Mouse (Mus musculus) liver, adult 2 months (tissue): ENCODE data around the gene Tcte1. TPM values are rescaled to one million over a fixed set of nuclear protein-coding genes. Genes with fewer than 3 reads are reported as not detected.

Experiments
- DNase-seq: peaks from one replicate; pipeline ENCODE4 v3.0.0-alpha.2; 2011; ENCODE audit warnings: low read depth, low spot score; ENCODE audit errors: extremely low read depth
- H3K27ac ChIP-seq: fragments of 200-500 bp; replicated peaks from 2 replicates; pipeline ENCODE4 v1.5.1; 2012; ENCODE audit warnings: low read depth, mild to moderate bottlenecking, control low read depth, inconsistent platforms, low read length; ENCODE audit not compliant: insufficient read depth
- H3K27me3 ChIP-seq: fragments of 200-500 bp; 2 replicates; pipeline ENCODE4 v1.6.1; 2012; ENCODE audit warnings: mild to moderate bottlenecking, moderate library complexity, low read length, inconsistent platforms; ENCODE audit not compliant: control insufficient read depth, insufficient read depth
- H3K36me3 ChIP-seq: fragments of 200-500 bp; 2 replicates; pipeline ENCODE4 v1.6.1; 2012; ENCODE audit warnings: low read length, inconsistent platforms; ENCODE audit not compliant: control insufficient read depth, insufficient read depth
- H3K4me1 ChIP-seq: fragments of 200-500 bp; 2 replicates; pipeline ENCODE4 v1.6.1; 2011; ENCODE audit warnings: low read length; ENCODE audit not compliant: control insufficient read depth, insufficient read depth
- H3K4me3 ChIP-seq: fragments of 200-500 bp; 2 replicates; pipeline ENCODE4 v1.5.1; 2011; ENCODE audit warnings: low read depth, mild to moderate bottlenecking, control low read depth, low read length, moderate library complexity; ENCODE audit not compliant: insufficient read depth
- H3K79me2 ChIP-seq: fragments of 200-500 bp; 2 replicates; pipeline ENCODE4 v1.6.1; 2012; ENCODE audit warnings: inconsistent platforms, mild to moderate bottlenecking, low read length, moderate library complexity; ENCODE audit not compliant: control insufficient read depth, insufficient read depth
- H3K9ac ChIP-seq: fragments of 200-500 bp; 2 replicates; pipeline ENCODE4 v1.6.1; 2012; ENCODE audit warnings: low read depth, mild to moderate bottlenecking, control low read depth, inconsistent platforms, low read length
- CTCF ChIP-seq: fragments of 200-500 bp; IDR thresholded peaks from 2 replicates; pipeline ENCODE4 v1.5.1; 2011; ENCODE audit warnings: low read depth, low read length, control low read depth
- POLR2A ChIP-seq: fragments of 200-500 bp; IDR thresholded peaks from 2 replicates; pipeline ENCODE4 v1.6.1; 2011; ENCODE audit warnings: low read length, control low read depth; ENCODE audit not compliant: insufficient read depth; ENCODE audit errors: extremely low read depth
- WGBS: fragments of 180-500 bp; shearing (Covaris S2); methylation state at CpG from one replicate; pipeline ENCODE4 v1.1.7; 2018; 5-methylcytosine and 5-hydroxymethylcytosine counted together
- polyA plus RNA-seq: library from polyadenylated mRNA; depleted of rRNA; stranded (reverse); fragments of >200 nt; gene quantifications from 2 replicates; pipeline ENCODE4 v1.2.3, GENCODE M21; 2012
- total RNA-seq: library from RNA; depleted of rRNA; stranded (reverse); fragments of >200 nt; gene quantifications from 2 replicates; pipeline ENCODE4 v1.2.3, GENCODE M21; 2014

Gene Tcte1
- total and polyA plus RNA-seq, 2 experiments = not detected

DNA sequence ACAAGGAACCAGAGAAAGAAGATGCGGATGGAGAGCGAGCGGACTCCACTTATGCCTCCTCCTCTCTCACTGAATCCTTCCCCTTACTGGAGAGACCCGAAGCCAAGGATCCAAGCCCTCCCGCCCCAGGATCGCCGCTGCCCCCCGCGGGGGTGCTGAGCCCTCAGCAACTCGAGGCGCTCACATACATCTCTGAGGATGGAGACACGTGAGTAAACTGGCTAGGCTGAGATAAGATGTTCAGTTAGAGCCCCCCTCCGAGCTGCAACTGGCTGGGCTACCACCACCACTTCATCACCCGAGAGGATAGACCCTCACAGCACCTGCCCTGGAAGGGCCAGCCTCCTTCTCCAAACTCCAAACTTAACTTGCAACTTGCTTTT, 32.9 kb downstream of the Tcte1 start:
- Histone ChIP-seq H3K4me3 (peak overlapping the region; percentile 71), H3K36me3 (no peaks in the 10 kb centered on the region), H3K27me3 (no peaks in the 10 kb centered on the region), H3K27ac (no peak overlapping the region), H3K4me1 (no peaks in the 10 kb centered on the region), H3K9ac (peak overlapping the region; percentile 68), H3K79me2 (no peaks in the 10 kb centered on the region)
- DNase-seq = no peak
- TF ChIP-seq POLR2A = no peak
- no peak for TF ChIP-seq CTCF
- WGBS = 13% methylated on average over 14 of the region's 14 CpGs

DNA sequence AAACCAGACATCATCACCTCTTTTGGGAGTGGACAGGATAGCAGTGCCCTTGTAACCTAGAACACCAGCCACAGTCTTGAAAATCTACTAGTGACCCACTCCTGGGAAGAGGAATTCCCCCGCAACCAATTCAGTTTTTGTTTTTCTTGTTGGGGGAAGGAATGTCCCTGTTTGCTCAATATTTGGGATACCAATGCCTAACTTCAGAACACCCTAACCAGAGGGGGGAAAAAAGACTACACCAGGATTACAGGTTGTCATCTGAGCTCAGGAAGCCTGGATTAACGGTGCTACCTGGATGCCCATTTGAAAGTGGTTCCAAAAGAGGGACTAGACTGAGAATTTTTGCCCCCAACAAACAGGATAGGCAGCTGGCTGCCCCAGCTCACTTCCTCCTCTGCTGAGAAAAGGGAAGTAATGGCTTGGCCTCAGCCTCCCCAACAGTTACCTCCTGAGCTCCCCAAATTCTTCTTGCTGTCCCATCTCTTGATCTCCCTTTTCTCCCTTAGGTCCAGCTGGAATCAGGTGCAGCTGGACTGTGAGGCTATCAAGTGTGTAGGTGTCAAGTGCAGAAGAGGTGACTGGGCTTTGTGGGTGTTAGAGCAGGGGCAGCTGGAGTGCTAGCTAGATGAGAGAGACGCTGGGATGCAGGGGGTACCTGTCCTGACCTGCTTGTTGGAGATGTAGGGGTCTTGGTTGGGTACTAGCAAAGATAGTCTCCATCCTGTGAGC, 33.4 kb downstream of the Tcte1 start:
- Histone ChIP-seq H3K4me3 (peak overlapping the region; percentile 71), H3K27me3 (no peaks in the 10 kb centered on the region), H3K9ac (peak overlapping the region; percentile 31; the same call in 1 of the 2 replicates), H3K4me1 (no peaks in the 10 kb centered on the region), H3K27ac (peak overlapping the region; percentile 10; the same call in 1 of the 2 replicates), H3K36me3 (no peaks in the 10 kb centered on the region), H3K79me2 (no peaks in the 10 kb centered on the region)
- no peak for TF ChIP-seq POLR2A
- TF ChIP-seq CTCF = no peak
- DNase-seq = no peak
- 62% methylated on average over 3 of the region's 3 CpGs for WGBS

DNA sequence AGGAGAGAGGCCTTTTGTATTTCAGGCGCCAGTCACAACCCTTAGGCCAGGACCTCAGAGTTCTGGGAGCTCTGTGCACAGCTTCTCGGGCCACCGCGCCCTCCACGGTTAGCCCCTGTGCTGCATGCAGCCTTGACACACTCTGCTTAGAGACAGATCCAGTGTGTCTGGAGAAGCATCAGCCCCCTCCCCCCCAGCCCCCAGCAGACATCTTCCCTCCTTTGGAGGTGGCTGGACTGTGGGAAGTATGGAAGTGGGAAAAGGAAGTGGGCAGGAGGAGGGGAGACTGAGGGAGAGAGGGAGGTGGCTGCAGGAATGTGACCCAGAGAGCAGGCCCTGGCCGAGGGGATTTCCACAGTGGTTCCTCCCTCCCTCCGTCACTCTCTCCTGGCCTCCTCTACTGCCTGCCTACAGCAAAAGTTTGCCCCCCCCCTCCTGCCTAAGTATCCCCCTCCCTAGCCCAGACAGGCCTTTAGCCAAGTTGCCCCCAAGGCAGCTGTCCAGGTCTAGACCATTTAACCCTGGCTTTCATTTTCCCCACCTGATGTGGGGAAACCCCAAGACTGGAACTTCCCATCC, 34.1 kb downstream of the Tcte1 start:
- H3K9ac ChIP-seq = peak overlapping the region; percentile 31
- TF ChIP-seq CTCF (no peak), POLR2A (no peak)
- H3K27me3 ChIP-seq = no peaks in the 10 kb centered on the region
- H3K36me3 ChIP-seq = no peaks in the 10 kb centered on the region
- no peaks in the 10 kb centered on the region for H3K79me2 ChIP-seq
- 75% methylated on average over 7 of the region's 7 CpGs for WGBS
- peak overlapping the region; percentile 28 for H3K4me3 ChIP-seq
- H3K27ac ChIP-seq = peak overlapping the region; percentile 10; the same call in 1 of the 2 replicates
- no peak for DNase-seq
- no peaks in the 10 kb centered on the region for H3K4me1 ChIP-seq

DNA sequence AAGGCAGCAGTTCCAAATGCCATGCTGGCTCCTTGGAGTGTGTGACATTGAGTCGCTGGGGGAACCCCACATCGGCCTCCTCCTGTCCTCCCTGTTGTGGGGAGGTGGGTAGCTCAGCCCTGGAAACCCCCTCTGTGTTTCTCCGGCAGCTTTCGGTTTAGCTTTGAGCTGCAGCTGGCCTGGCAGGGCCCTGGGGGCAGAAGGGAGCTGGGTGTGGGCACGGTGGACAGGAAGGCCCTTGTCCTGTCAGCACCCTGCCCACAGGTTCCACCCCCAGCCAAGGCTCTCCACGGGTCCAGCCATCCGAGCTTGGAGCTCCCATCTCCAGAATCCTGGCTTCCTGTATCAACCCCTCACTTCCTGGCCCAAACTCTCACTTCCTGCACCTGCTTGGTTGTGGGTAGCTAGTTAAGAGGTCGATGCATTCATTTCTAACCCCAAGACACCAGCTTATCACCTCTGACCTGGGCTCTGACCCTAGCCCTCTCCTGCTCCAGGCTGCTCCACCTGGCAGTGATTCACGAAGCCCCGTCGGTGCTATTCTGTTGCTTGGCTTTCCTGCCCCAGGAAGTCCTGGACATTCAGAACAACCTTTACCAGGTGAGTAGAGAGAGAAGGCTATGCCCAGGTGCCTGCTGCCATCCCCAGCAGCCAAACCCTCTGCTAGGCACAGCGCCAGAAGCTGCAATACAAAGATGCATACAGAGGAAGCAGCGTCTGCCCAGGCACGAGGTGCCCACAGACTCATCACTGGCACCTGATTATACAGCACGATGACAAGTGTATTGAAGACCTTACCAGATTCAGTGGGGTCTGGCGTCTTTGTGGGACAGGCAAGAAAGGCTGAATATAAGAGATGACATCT, 35.0 kb downstream of the Tcte1 start:
- H3K4me3 ChIP-seq = no peak overlapping the region
- 73% methylated on average over 16 of the region's 16 CpGs for WGBS
- H3K4me1 ChIP-seq = no peaks in the 10 kb centered on the region
- TF ChIP-seq CTCF = no peak
- TF ChIP-seq POLR2A = no peak
- H3K9ac ChIP-seq = peak overlapping the region; percentile 10; the same call in 1 of the 2 replicates
- no peaks in the 10 kb centered on the region for H3K36me3 ChIP-seq
- H3K79me2 ChIP-seq = no peaks in the 10 kb centered on the region
- no peak overlapping the region for H3K27ac ChIP-seq
- no peaks in the 10 kb centered on the region for H3K27me3 ChIP-seq
- no peak for DNase-seq

DNA sequence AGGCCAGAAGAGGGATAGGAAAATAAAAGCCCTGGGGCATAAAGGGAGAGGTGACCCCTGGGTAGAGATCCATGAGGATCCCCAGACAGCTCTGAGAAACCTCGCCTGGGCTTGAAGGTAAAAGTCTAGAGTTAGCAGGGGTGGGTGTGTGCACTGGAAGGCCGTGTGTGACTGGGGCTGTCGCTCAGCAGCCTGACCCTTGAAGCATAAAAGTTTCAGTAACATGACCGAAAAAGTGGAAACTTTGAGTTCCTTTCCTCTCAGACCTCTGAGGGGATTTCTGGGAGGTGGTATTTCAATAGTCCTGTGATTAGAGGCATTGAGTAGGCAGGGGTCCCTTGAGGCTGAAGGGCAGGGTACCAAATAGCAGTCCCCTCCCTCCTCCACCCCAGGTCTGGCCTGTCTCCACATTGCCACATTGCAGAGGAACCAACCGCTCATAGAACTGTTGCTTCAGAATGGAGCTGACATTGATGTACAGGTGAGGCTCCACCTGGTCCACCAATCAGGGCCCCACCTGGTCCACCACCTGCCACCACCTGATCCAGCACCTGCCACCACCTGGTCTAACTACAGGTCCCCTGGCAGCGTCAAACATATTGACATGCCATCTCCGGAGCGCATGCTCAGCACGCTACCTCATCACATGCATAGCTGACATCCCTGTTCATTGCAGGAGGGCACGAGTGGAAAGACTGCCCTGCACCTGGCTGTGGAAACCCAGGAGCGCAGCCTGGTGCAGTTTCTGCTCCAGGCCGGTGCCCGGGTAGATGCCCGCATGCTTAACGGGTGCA, 36.7 kb downstream of the Tcte1 start:
- TF ChIP-seq POLR2A = no peak
- no peak for TF ChIP-seq CTCF

More for the DNA sequence above, 36.7 kb downstream of the Tcte1 start:
- Histone ChIP-seq H3K9ac (no peak overlapping the region), H3K27me3 (no peaks in the 10 kb centered on the region), H3K4me3 (no peak overlapping the region), H3K4me1 (0 out of 2 replicates have a peak, but pooled peaks cover 2% of the 10 kb centered on the region), H3K36me3 (no peaks in the 10 kb centered on the region), H3K27ac (no peak overlapping the region), H3K79me2 (peaks cover 5% of the 10 kb centered on the region)
- WGBS = 93% methylated on average over 15 of the region's 15 CpGs
- no peak for DNase-seq
